Mouse (Mus musculus): ENCODE measurements around the gene Sema6b.
"Not testable (repeated sequence)": the region's sequence is repeated elsewhere in the genome, so short reads cannot be mapped to it uniquely, and the experiment has no call there.

Sema6b gene

GRCm38 (mm10) chr17:56092312-56092711 lies 47.8 kb downstream of the Sema6b start:
- no peak for DNase-seq (ENCODE audit: low spot score)

- no peak for DNase-seq (ENCODE audit: low spot score)
Measured at GRCm38 (mm10) chr17:56080781-56081585, 59.2 kb downstream of the Sema6b start.

DNA sequence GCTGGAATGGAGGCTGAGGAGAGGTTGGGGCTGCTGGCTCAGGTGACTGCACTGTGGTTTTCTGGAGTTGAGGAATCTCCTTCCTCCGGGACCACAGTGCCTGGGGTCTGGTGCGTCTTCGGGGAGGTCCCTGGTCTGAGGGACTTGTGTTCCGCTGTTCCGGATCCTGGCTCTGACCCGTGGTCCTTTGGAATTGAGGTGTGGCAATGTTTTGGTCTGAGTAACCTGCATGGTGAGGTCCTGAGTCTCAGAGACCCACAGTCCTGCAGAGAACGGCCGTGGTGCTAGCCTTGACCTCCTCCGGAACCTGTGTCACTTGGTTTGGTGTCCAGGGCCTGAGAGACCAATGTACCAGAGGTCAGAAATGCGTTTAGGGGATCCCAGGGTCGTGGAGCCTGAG lies 60.2 kb downstream of the Sema6b start:
- no peak for DNase-seq (ENCODE audit: low spot score)

GRCm38 (mm10) chr17:56078880-56079795 lies 61.0 kb downstream of the Sema6b start, which contains the start of gene Hdgfl2:
TSS of gene Hdgfl2 (plus strand) at chr17:56079634.
- DNase-seq (ENCODE audit: low spot score), result peak; percentile 99

- not testable (repeated sequence) for DNase-seq (ENCODE audit: low spot score)
Measured at GRCm38 (mm10) chr17:56078361-56078760, 61.8 kb downstream of the Sema6b start.

- DNase-seq (ENCODE audit: low spot score), result no peak
Measured at GRCm38 (mm10) chr17:56077523-56077922, 62.6 kb downstream of the Sema6b start.

DNA sequence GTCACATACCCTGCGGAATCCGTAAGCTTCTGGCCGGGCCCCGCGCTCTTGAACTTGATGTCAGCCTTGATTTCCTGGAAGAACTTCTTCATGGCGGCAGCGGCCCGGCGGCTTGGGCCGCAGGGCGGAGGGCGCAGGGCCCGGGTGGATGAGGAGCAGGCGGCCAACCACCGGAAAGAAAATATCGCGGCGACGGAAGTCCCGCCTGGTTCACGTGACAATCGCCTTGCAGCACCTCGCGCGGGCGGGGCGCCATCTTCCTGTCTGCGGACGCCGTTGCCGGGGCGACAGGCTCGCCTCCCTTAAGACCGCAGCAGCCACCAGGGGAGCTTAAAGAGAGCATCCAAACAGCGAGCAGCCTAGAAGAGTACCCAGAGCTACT lies 65.3 kb downstream of the Sema6b start, which contains the start of gene Ubxn6:
Ubxn6 (minus strand) TSS at position 202 of the 382 bp plus-strand sequence.
- peak; percentile 91 for DNase-seq (ENCODE audit: low spot score)

- DNase-seq (ENCODE audit: low spot score), result no peak
Measured at GRCm38 (mm10) chr17:56074097-56074826, 65.9 kb downstream of the Sema6b start.
